Mouse (Mus musculus) liver, embryonic 11.5 days (tissue): ENCODE measurements around the gene Ier5. TPM values are rescaled to one million over a fixed set of nuclear protein-coding genes. Genes with fewer than 3 reads are reported as not detected.
A peak's percentile ranks its signal among the peaks of the same experiment; 100 is the strongest.

ENCODE experiments used
- ATAC-seq: fragments of 200-750 bp; cut with Nextera tagmentation; replicated peaks from 2 replicates; pipeline ENCODE4 v1.8.0; 2017; ENCODE audit warnings: moderate number of reproducible peaks, mild to moderate bottlenecking, moderate TSS enrichment, moderate library complexity; ENCODE audit not compliant: low FRiP score
- DNase-seq: peaks from one replicate; pipeline ENCODE4 v3.0.0-alpha.2; 2017; ENCODE audit warnings: low spot score
- H3K27ac ChIP-seq: fragments of 300-500 bp; sonication (generic); 2 replicates; pipeline ENCODE4 v1.5.1; 2014; ENCODE audit warnings: mild to moderate bottlenecking, low read depth, low read length, control low read depth
- H3K27me3 ChIP-seq: fragments of 300-500 bp; sonication (generic); replicated peaks from 2 replicates; pipeline ENCODE4 v1.6.1; 2014; ENCODE audit warnings: low read length, mixed read lengths; ENCODE audit not compliant: control insufficient read depth, insufficient read depth
- H3K36me3 ChIP-seq: fragments of 300-500 bp; sonication (generic); 2 replicates; pipeline ENCODE4 v1.6.1; 2014; ENCODE audit warnings: mild to moderate bottlenecking, low read length, moderate library complexity, mixed read lengths; ENCODE audit not compliant: control insufficient read depth, insufficient read depth
- H3K4me1 ChIP-seq: fragments of 300-500 bp; sonication (generic); replicated peaks from 2 replicates; pipeline ENCODE4 v1.6.1; 2014; ENCODE audit warnings: low read length, mixed read lengths; ENCODE audit not compliant: control insufficient read depth, insufficient read depth
- H3K4me2 ChIP-seq: fragments of 300-500 bp; sonication (generic); 2 replicates; pipeline ENCODE4 v1.6.1; 2014; ENCODE audit warnings: mild to moderate bottlenecking, control low read depth, moderate library complexity
- H3K4me3 ChIP-seq: fragments of 300-500 bp; sonication (generic); 2 replicates; pipeline ENCODE4 v1.5.1; 2014; ENCODE audit warnings: low read depth, low read length, control low read depth
- H3K9ac ChIP-seq: fragments of 300-500 bp; sonication (generic); 2 replicates; pipeline ENCODE4 v1.6.1; 2014; ENCODE audit warnings: low read depth, low read length, control low read depth
- H3K9me3 ChIP-seq: fragments of 300-500 bp; sonication (generic); 2 replicates; pipeline ENCODE4 v1.6.1; 2016; ENCODE audit warnings: low read length, inconsistent platforms, mixed read lengths; ENCODE audit not compliant: control insufficient read depth
- WGBS: fragments of 180-500 bp; shearing (Covaris S2); extraction: QIAGEN DNeasy Blood & Tissue Kit; methylation state at CpG from one replicate; pipeline ENCODE4 v1.1.7; 2014; 5-methylcytosine and 5-hydroxymethylcytosine counted together
- polyA plus RNA-seq: library from polyadenylated mRNA; unstranded; fragments of >200 nt; fragmentation: Nextera tagmentation; extraction: Ambion mirVana; gene quantifications from 2 replicates; pipeline ENCODE4 v1.2.1, GENCODE M21; 2014

Ier5 gene
- polyA plus RNA-seq, 1 experiment from 2014 or later = 7.3 TPM

DNA sequence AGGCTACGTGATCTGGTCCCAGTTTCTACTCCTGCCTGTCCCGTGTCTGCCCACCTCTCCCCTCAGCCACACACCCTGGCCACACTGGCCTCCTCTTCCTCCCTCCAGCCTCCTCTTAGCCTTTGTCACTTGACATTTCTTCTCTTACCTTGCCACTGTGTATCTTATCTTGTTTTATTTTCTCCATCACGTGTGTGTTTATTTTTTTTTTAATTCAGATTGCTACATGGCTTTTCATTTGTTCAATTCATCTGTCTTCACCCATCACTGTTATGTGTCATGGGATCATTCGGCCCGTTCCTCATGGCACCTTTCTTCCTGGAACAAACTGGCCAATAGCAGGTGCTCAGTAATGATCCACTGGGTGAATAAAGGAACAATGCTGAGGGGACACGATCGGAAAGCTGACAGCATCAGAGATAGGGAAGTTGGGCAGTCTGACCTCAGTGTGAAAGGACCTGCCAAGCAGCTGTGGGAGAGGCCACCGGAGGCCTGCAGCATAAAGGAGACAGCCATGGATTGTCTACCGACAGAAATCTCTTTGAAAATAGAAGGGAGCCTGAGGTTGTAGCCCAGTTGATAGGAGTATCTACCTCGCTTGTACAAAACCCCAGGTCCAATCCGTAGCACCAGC lies 34.3 kb downstream of the Ier5 start:
- Histone ChIP-seq H3K27ac (no peak overlapping the region), H3K9me3 (no peaks in the 10 kb centered on the region), H3K4me2 (no peak overlapping the region; the same call in 1 of the 2 replicates), H3K36me3 (no peaks in the 10 kb centered on the region), H3K9ac (no peak overlapping the region), H3K27me3 (no peaks in the 10 kb centered on the region), H3K4me3 (no peak overlapping the region), H3K4me1 (peaks cover 16% of the 10 kb centered on the region)
- WGBS = 44% methylated on average over 11 of the region's 11 CpGs
- DNase-seq (no peak), ATAC-seq (no peak)

DNA sequence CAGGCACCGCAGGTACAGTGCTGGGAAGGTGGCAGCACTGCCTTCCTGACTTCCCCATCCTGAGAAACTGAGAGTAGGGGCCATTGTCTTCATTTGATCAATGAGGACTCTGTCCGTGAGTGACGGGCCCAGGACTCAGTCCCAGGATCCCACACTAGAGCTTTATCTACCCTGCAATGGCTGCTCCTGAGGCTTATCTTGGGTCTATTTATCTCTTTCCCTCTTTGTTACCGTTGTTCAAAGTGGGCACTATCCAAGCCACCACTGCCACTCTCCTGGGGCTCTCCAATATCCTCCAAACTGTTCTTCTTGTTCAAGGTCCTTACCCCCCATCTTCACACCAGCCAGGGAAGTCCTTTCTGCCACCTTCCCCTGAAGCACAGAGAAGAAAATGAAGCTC lies 34.8 kb downstream of the Ier5 start:
- Histone ChIP-seq H3K4me1 (peaks cover 22% of the 10 kb centered on the region), H3K4me3 (no peak overlapping the region), H3K36me3 (no peaks in the 10 kb centered on the region), H3K27me3 (no peaks in the 10 kb centered on the region), H3K4me2 (no peak overlapping the region; the same call in 1 of the 2 replicates), H3K27ac (no peak overlapping the region), H3K9ac (no peak overlapping the region), H3K9me3 (no peaks in the 10 kb centered on the region)
- 30% methylated on average over 4 of the region's 4 CpGs for WGBS
- no peak for DNase-seq
- peak; percentile 37; the same call in 1 of the 2 replicates for ATAC-seq

DNA sequence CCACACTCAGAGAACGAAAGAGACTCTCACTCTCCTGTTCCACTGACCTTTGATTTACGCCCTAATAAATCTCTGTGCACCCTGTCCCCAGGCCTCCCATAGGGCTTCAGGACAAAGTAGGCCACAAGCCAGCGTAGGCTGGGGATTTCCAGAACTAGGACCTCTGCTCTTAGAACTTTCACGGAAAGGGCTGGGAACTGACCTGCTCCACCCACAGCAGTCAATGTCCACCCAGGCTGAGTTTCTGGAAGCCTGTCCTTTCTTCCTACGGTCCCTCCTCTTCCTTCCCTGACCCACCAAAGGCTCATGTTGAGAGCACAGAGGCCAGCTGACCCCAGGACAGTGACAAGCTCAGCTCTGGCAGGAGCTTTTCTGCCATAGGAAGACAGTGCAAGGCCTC lies 35.3 kb downstream of the Ier5 start:
- ATAC-seq = no peak
- H3K36me3 ChIP-seq = no peaks in the 10 kb centered on the region
- DNase-seq = no peak
- no peaks in the 10 kb centered on the region for H3K27me3 ChIP-seq
- no peak overlapping the region; the same call in 1 of the 2 replicates for H3K4me2 ChIP-seq
- WGBS = 80% methylated on average over 5 of the region's 5 CpGs
- H3K4me1 ChIP-seq = peaks cover 26% of the 10 kb centered on the region
- no peaks in the 10 kb centered on the region for H3K9me3 ChIP-seq
- no peak overlapping the region for H3K27ac ChIP-seq
- H3K9ac ChIP-seq = no peak overlapping the region
- H3K4me3 ChIP-seq = no peak overlapping the region

DNA sequence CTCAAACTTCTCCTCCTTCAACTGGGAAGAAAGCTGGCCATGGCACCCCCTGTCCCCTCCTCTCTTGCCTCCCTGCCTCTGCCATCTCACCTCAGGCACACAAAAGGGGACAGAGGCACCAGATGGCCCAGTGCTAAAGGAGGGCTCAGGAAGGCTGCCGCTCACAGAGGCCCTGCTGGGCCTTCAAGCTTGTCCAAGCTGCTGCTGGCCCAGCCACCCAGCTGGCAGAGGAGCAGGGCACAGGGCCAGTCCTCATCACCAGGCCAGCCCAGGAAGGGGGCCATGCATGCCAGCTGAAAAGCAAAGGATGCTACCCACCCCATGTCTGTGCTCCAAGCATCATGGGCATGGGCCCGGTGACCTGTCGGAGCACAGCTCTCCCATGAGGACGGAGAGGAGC lies 36.5 kb downstream of the Ier5 start:
- Histone ChIP-seq H3K4me1 (peaks cover 28% of the 10 kb centered on the region), H3K9ac (no peak overlapping the region), H3K27me3 (no peaks in the 10 kb centered on the region), H3K36me3 (no peaks in the 10 kb centered on the region), H3K4me3 (no peak overlapping the region), H3K27ac (no peak overlapping the region), H3K4me2 (no peak overlapping the region), H3K9me3 (no peaks in the 10 kb centered on the region)
- ATAC-seq (no peak), DNase-seq (no peak)
- 93% methylated on average over 4 of the region's 4 CpGs for WGBS

DNA sequence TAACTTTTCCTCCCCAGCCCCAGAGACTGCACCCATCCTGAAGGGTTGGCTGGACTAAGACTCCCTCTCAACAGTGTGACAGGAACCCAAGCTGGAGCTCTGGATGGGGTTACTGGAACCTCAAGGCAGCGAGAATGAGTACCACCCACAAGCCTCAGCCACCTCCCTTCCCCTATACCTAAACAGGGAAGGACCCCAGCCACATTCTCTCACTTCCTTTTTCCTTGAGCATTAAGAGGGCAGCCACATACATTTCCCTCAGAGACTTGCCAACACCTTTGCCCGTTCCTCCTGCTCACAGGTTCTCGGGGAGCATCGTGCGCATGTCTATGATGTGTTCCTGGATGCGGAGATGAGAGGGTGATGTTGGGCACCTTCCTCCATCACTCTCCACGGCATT lies 37.4 kb downstream of the Ier5 start:
- DNase-seq (no peak), ATAC-seq (no peak)
- no peak overlapping the region for H3K9ac ChIP-seq
- no peaks in the 10 kb centered on the region for H3K9me3 ChIP-seq
- 74% methylated on average over 7 of the region's 7 CpGs for WGBS
- no peak overlapping the region for H3K4me2 ChIP-seq
- no peak overlapping the region for H3K4me3 ChIP-seq
- peaks cover 28% of the 10 kb centered on the region for H3K4me1 ChIP-seq
- H3K36me3 ChIP-seq = no peaks in the 10 kb centered on the region
- H3K27me3 ChIP-seq = no peaks in the 10 kb centered on the region
- H3K27ac ChIP-seq = no peak overlapping the region

DNA sequence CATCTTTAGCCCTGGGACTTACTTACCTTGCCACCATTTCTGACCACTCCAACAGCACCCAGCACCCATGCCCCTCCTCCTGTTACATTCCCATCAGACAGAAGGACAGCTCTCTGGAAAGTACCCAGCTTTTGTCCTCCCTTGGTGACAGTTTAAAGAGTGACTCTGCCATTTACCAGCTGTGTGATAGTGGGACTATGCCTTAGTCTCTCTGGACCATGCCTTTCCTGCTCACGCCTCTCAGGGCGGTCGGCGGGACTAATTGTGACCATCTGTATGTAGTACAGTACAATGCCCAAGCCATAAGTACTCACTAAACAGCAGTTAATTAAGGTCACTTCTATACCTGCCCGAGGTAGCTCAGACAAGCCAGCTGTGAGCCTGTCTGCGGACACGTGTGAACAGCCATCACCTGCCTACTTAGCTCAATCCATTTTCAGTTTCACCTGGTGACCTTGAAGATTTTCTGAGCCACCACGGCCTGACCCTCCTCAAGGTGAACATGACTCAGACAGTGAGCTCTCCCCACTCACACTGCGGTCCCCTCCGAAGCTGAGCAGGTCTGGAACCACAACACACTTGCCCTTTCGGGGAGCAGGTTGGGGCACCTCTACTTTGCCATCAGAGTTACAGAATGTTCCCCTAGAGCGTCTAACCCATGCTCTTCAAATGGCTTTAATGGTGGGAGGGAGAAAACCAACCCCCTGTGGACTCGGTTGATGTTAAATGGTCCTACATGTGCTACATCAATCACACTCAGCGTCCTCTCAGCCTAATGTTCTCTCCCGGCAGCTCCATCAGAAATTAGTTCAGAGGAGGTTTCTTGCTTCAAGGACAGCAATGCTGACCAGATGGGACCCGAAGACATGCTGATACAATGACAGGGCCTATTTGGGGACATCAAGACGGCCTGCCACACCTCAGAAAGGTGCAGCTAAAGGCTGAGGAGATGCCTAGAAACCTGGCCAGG lies 38.3 kb downstream of the Ier5 start:
- Histone ChIP-seq H3K27me3 (no peaks in the 10 kb centered on the region), H3K27ac (no peak overlapping the region), H3K9me3 (no peaks in the 10 kb centered on the region), H3K36me3 (no peaks in the 10 kb centered on the region), H3K4me3 (no peak overlapping the region), H3K4me1 (peaks cover 28% of the 10 kb centered on the region), H3K4me2 (no peak overlapping the region), H3K9ac (no peak overlapping the region)
- DNase-seq = no peak
- 80% methylated on average over 17 of the region's 17 CpGs for WGBS
- no peak for ATAC-seq

DNA sequence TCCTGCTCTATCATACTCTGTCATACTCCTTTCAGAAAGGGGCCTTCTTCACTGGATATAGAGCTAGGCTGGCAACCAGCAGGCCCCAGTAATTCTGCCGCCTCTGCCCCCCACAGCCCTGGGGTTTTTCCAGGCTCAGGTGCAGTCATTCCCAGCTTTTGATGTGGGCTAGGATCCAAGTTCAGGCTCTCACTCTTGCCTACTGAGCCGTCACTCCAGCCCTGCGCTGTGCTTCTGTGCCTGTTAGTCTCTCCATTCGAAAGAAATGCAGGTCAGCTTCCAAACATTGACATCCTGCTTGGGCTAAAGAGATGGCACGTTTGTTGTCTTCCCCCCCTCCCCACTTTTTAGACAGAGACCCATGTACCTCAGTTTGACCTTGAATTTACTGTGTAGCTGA lies 39.2 kb downstream of the Ier5 start:
- no peak for DNase-seq
- Histone ChIP-seq H3K27ac (no peak overlapping the region), H3K9ac (no peak overlapping the region), H3K9me3 (no peaks in the 10 kb centered on the region), H3K27me3 (no peaks in the 10 kb centered on the region), H3K4me1 (peaks cover 26% of the 10 kb centered on the region), H3K36me3 (no peaks in the 10 kb centered on the region), H3K4me3 (no peak overlapping the region), H3K4me2 (no peak overlapping the region)
- 70% methylated on average over 5 of the region's 5 CpGs for WGBS
- ATAC-seq = 0 out of 2 replicates have a peak, but pooled peaks have one; percentile 34

DNA sequence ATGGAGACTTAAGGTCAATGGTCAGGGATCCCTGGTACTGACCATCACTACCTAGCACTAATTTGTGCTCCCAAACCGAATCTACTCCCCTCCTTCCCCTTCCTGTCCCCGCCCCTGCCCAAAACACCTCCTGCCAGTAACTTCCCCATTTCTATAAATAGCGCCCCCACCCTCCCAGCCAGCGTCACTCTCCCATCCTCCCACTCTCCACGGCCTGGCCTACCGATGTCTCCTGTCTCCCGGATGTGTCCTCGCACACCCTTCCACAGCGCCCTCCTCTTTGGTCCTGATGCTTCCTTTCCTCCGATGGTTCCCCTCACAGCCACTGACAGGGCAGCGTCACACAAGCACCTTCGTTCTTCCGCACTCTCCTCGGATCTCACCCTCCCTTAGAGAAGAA lies 39.9 kb downstream of the Ier5 start:
- H3K9me3 ChIP-seq = no peaks in the 10 kb centered on the region
- H3K27ac ChIP-seq = no peak overlapping the region
- DNase-seq (no peak), ATAC-seq (peak; percentile 69)
- WGBS = 13% methylated on average over 14 of the region's 14 CpGs
- H3K4me2 ChIP-seq = peak overlapping the region; percentile 42
- H3K9ac ChIP-seq = no peak overlapping the region
- no peaks in the 10 kb centered on the region for H3K27me3 ChIP-seq
- H3K4me3 ChIP-seq = no peak overlapping the region; the same call in 1 of the 2 replicates
- H3K36me3 ChIP-seq = no peaks in the 10 kb centered on the region
- H3K4me1 ChIP-seq = peaks cover 24% of the 10 kb centered on the region
